Mouse (Mus musculus): ENCODE measurements around the gene Sash1. TPM values are rescaled to one million over a fixed set of nuclear protein-coding genes. Genes with fewer than 3 reads are reported as not detected.
"Not testable (repeated sequence)": the region's sequence is repeated elsewhere in the genome, so short reads cannot be mapped to it uniquely, and the experiment has no call there.

Gene Sash1
- polyA plus RNA-seq, 1 experiment: 96.7 TPM

DNA sequence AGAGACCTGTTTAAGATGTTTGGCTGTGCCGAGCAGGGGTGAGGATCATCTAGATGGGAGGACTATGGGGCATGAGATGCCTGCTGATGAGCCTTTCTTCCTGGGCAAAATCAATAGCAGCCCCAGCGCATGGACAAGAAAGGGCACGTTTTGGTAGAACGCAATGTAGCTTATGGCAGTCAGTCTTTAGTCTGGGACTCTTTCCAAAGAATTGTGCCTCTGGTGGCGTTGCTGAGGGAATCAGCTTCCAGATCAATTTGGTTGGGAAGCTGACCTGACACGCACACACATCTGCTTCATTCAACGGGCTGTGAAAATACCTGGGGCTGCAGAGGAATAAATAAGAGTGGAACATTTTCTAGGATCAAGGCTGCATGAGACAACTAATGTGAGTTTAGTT lies 167.0 kb downstream of the Sash1 start:
- Histone ChIP-seq H3K27ac (ENCODE audit: insufficient read depth, low read depth, low read length) (no peak overlapping the region), H3K4me3 (ENCODE audit: insufficient read depth, low read length) (no peak overlapping the region), H3K4me1 (ENCODE audit: control insufficient read depth, insufficient read depth, low read length) (no peaks in the 10 kb centered on the region)
- TF ChIP-seq POLR2A (IDR thresholded peaks at IDR 0.05; ENCODE audit: borderline replicate concordance, low read depth, low read length) (no peak), CTCF (IDR thresholded peaks at IDR 0.05; ENCODE audit: low read depth, low read length) (no peak)

DNA sequence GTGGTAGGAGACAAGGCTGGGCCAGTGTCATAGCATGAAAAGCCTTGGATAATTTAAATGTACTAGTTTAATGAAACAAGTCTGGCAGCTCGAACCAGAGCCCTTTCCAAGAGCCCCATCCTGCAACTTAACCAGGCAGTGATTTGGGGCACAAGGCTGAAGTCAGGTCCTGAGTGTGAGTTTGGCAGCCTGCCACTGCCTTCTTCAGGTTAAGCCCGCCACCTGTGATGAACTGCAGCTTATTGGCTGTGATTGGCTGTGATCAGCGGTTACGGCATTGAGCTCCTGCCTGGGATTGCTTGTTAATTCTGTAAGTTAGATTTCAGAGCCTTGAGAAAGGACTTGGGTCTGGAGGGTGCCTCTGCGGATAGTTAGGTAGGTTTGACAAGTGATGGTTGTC lies 168.7 kb downstream of the Sash1 start:
- Histone ChIP-seq H3K4me3 (ENCODE audit: insufficient read depth, low read length) (no peak overlapping the region), H3K4me1 (ENCODE audit: control insufficient read depth, insufficient read depth, low read length) (no peaks in the 10 kb centered on the region), H3K27ac (ENCODE audit: insufficient read depth, low read depth, low read length) (no peak overlapping the region)
- TF ChIP-seq CTCF (IDR thresholded peaks at IDR 0.05; ENCODE audit: low read depth, low read length) (no peak), POLR2A (IDR thresholded peaks at IDR 0.05; ENCODE audit: borderline replicate concordance, low read depth, low read length) (no peak)

DNA sequence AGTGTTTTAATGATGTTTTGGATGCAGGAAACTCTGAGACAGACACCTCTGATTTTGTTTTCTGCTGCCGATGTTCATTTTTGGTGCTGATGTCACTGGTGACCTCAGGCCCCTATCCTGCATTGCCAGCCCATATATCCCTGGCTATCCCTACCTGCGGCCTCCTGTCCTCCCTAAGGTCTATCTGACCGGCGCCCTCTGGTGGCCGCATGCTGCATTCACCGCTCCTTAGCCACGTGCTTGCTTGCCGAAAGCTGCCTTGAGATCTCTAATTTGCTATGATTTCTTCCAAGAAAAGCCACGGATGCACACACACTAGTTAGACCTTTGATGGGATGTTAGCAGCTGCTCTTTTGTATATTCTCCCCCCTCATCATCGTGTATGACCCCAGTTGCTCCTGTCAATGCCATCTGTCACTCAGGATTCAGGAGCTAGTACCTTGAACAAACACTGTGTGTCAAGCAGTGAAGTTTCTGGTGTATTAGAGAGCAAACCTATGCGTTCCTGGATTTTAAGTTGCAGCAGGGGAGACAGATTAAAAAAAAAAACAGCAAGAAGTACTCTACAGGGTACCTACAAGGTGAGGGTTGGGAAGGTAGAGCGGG lies 170.1 kb downstream of the Sash1 start:
- H3K27ac ChIP-seq (ENCODE audit: insufficient read depth, low read depth, low read length): no peak overlapping the region
- TF ChIP-seq CTCF (IDR thresholded peaks at IDR 0.05; ENCODE audit: low read depth, low read length) (peak; percentile 97), POLR2A (IDR thresholded peaks at IDR 0.05; ENCODE audit: borderline replicate concordance, low read depth, low read length) (no peak)
- H3K4me3 ChIP-seq (ENCODE audit: insufficient read depth, low read length): no peak overlapping the region
- H3K4me1 ChIP-seq (ENCODE audit: control insufficient read depth, insufficient read depth, low read length): no peaks in the 10 kb centered on the region

DNA sequence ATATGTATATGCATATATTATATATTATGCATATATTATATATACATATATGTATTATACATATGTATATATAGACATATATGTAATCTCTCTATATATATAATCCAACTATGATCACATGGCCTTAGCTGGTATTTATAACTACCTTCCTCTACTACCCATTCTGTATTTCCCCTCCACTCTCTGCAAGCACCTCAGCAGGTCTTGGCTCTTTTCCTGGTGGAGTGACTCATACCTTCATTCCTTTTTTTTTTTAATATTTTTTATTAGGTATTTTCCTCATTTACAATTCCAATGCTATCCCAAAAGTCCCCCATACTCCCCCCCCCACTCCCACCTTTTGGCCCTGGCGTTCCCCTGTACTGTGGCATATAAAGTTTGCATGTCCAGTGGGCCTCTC lies 189.2 kb downstream of the Sash1 start:
- not testable (repeated sequence) for H3K4me1 ChIP-seq (ENCODE audit: control insufficient read depth, insufficient read depth, low read length); H3K4me3 ChIP-seq (ENCODE audit: insufficient read depth, low read length); H3K27ac ChIP-seq (ENCODE audit: insufficient read depth, low read depth, low read length)

DNA sequence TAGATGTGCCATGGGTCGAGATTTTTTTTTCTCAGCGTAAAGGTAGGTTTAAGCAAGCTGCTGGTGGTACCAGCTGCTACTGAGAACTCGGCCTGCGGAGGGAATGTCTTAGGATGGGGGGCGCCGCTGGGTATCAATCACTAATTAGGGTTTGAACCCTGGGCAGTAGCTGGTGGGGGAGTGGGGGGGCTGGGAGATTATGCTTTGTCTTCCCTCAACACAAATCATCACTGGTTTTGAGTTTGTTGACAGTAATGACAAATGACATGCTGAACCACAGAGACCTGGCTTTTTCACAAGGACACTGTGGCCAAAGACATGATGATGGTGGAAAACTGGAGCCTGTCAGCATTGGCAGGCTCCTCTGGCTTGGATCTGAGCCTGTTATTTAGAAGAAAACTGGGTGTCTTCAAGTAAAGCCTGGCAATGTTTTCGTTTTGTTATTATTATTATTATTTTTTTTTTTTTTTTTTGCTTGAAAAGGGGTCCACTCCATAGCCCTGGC lies 191.8 kb downstream of the Sash1 start:
- no peak overlapping the region for H3K27ac ChIP-seq (ENCODE audit: insufficient read depth, low read depth, low read length)
- TF ChIP-seq CTCF (IDR thresholded peaks at IDR 0.05; ENCODE audit: low read depth, low read length) (no peak), POLR2A (IDR thresholded peaks at IDR 0.05; ENCODE audit: borderline replicate concordance, low read depth, low read length) (no peak)
- H3K4me1 ChIP-seq (ENCODE audit: control insufficient read depth, insufficient read depth, low read length): no peaks in the 10 kb centered on the region
- no peak overlapping the region for H3K4me3 ChIP-seq (ENCODE audit: insufficient read depth, low read length)

DNA sequence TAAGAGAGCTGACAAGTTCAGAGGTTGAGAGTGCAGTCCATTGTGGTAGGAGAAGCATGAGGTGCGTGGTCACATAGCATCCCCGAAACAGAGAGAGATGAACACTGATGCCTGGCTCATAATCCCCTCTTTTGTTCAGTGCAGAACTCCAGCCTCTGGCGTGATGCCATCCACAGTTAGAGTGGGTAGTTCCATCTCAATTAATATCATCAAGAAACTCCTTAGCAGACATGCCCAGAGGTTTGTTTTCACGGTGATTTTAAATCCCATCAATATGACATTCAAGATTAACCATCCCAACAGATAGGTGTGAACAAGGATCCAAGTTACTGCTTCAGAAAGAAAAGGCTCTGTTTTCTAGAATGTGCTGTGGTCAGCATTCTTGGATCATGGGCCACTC lies 192.3 kb downstream of the Sash1 start:
- Histone ChIP-seq H3K4me1 (ENCODE audit: control insufficient read depth, insufficient read depth, low read length) (no peaks in the 10 kb centered on the region), H3K4me3 (ENCODE audit: insufficient read depth, low read length) (no peak overlapping the region), H3K27ac (ENCODE audit: insufficient read depth, low read depth, low read length) (no peak overlapping the region)
- TF ChIP-seq CTCF (IDR thresholded peaks at IDR 0.05; ENCODE audit: low read depth, low read length) (no peak), POLR2A (IDR thresholded peaks at IDR 0.05; ENCODE audit: borderline replicate concordance, low read depth, low read length) (no peak)

DNA sequence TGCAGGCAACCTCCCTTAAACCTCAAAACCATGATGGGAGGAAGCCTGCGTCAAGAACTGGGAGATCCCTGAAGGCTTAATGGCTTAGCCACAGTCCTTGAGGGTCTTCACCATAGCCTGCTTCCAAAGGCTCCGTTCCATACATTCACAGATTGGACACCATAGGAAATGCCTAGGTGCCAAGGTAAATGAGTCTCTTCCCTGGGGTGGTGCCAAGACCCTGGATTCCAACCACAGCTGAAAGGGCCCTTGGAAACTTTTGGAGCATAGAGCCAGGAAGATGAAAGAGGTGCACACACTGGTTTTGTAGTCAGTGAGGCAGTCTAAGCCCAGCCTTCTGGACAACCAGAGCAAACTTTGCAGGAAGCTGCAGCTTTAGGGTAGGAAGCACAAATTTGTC lies 193.3 kb downstream of the Sash1 start:
- Histone ChIP-seq H3K4me3 (ENCODE audit: insufficient read depth, low read length) (no peak overlapping the region), H3K4me1 (ENCODE audit: control insufficient read depth, insufficient read depth, low read length) (no peaks in the 10 kb centered on the region), H3K27ac (ENCODE audit: insufficient read depth, low read depth, low read length) (no peak overlapping the region)
- TF ChIP-seq POLR2A (IDR thresholded peaks at IDR 0.05; ENCODE audit: borderline replicate concordance, low read depth, low read length): no peak
- no peak for TF ChIP-seq CTCF (IDR thresholded peaks at IDR 0.05; ENCODE audit: low read depth, low read length)

DNA sequence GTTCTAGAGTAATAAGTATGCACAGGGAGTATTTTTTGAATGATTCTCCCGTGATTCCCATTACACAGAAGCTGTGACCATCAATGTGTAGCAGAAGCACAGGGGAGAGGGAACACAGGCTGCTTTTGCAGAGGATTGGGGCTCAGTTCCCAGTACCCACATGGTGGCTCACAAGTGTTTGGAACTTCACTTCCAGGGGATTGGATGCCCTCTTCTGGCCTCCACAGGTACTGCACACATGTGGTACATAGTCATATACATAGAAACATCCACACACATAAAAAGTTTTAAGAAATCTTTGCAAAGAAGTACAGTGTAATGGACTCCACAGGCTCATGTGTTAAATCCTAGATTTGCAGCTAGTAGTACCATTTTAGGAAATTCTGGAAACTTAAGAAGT lies 199.7 kb downstream of the Sash1 start:
- Histone ChIP-seq H3K4me3 (ENCODE audit: insufficient read depth, low read length) (no peak overlapping the region), H3K27ac (ENCODE audit: insufficient read depth, low read depth, low read length) (no peak overlapping the region), H3K4me1 (ENCODE audit: control insufficient read depth, insufficient read depth, low read length) (no peaks in the 10 kb centered on the region)
- TF ChIP-seq CTCF (IDR thresholded peaks at IDR 0.05; ENCODE audit: low read depth, low read length) (no peak), POLR2A (IDR thresholded peaks at IDR 0.05; ENCODE audit: borderline replicate concordance, low read depth, low read length) (no peak)

DNA sequence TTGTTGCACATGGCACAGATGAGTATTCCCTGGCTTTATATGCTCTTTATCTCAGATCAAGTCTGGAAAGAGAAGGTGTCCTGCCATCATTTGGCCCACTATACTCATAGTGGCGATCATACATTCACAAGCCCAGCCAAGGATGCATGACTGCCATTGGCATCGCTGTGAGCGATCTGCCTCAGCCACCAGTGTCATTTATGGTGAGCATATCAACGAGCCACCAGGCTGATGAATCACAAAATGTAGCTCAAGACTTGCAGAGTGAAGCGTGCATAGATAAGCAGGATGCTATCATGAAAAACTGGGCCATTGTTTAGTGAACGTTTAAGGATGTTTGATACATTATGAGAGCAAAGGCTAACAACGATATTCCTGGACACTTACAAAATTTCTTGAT lies 200.6 kb downstream of the Sash1 start:
- Histone ChIP-seq H3K4me3 (ENCODE audit: insufficient read depth, low read length) (no peak overlapping the region), H3K27ac (ENCODE audit: insufficient read depth, low read depth, low read length) (no peak overlapping the region), H3K4me1 (ENCODE audit: control insufficient read depth, insufficient read depth, low read length) (no peaks in the 10 kb centered on the region)
- no peak for TF ChIP-seq CTCF (IDR thresholded peaks at IDR 0.05; ENCODE audit: low read depth, low read length)
- no peak for TF ChIP-seq POLR2A (IDR thresholded peaks at IDR 0.05; ENCODE audit: borderline replicate concordance, low read depth, low read length)

DNA sequence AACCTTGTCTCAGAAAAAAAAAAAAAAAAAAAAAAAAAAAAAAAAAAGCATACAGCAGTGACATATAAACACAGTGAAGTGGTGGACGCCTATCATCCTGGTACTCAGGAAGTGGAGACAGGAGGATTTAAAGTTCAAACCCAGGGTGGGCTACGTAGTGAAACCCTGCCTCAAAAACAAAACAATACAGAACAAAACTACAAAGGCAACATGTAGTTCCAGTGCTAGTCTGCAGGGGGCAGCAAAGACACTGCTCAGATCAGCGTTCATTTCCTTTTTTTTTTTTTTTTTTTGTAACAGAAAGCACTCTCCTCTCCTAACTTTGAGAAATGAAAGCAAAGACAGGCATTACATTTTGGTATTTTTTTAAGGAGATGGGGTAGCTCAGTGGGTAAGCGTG lies 203.0 kb downstream of the Sash1 start:
- TF ChIP-seq CTCF (IDR thresholded peaks at IDR 0.05; ENCODE audit: low read depth, low read length) (no peak), POLR2A (IDR thresholded peaks at IDR 0.05; ENCODE audit: borderline replicate concordance, low read depth, low read length) (no peak)
- Histone ChIP-seq H3K27ac (ENCODE audit: insufficient read depth, low read depth, low read length) (no peak overlapping the region), H3K4me1 (ENCODE audit: control insufficient read depth, insufficient read depth, low read length) (no peaks in the 10 kb centered on the region), H3K4me3 (ENCODE audit: insufficient read depth, low read length) (no peak overlapping the region)

DNA sequence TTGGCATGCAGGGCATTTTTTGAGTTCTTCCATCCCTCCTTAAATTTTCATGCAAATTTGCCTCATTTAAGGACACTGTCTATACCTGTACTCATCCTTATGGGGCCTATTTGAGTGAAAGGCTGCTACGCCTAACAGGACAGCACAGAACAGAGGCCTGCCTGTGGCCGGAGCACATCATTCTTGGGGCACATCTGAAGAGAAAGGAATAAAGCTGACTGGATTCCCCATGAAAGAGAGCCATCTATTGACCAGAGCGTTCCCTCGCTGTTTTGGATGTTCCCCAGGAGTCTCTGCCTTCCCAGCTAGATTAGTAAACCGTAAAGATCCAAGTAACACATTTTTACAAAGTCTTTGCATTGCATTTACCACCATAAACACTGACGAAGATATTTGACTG lies 203.5 kb downstream of the Sash1 start:
- no peak for TF ChIP-seq CTCF (IDR thresholded peaks at IDR 0.05; ENCODE audit: low read depth, low read length)
- TF ChIP-seq POLR2A (IDR thresholded peaks at IDR 0.05; ENCODE audit: borderline replicate concordance, low read depth, low read length): no peak
- H3K4me3 ChIP-seq (ENCODE audit: insufficient read depth, low read length): no peak overlapping the region
- no peaks in the 10 kb centered on the region for H3K4me1 ChIP-seq (ENCODE audit: control insufficient read depth, insufficient read depth, low read length)
- H3K27ac ChIP-seq (ENCODE audit: insufficient read depth, low read depth, low read length): no peak overlapping the region

Data from bone marrow macrophage, adult 2 months (primary cell).